Mouse (Mus musculus) bone marrow, adult 2 months (tissue): Measurements from ENCODE around the gene Ccdc106. TPM values are rescaled to one million over a fixed set of nuclear protein-coding genes. Genes with fewer than 3 reads are reported as not detected.

Experiments used
- H3K27ac ChIP-seq: fragments of 200-500 bp; 2 replicates; pipeline ENCODE4 v1.5.1; 2012; ENCODE audit warnings: low read depth, mild to moderate bottlenecking, control low read depth, inconsistent platforms, low read length; ENCODE audit not compliant: control insufficient read depth, poor library complexity, insufficient read depth
- H3K4me1 ChIP-seq: fragments of 200-500 bp; 2 replicates; pipeline ENCODE4 v1.6.1; 2011; ENCODE audit warnings: low read length; ENCODE audit not compliant: control insufficient read depth, insufficient read depth
- H3K4me3 ChIP-seq: fragments of 200-500 bp; replicated peaks from 2 replicates; pipeline ENCODE3; 2011; ENCODE audit warnings: mild to moderate bottlenecking, low read depth, low read length, control low read depth; ENCODE audit not compliant: control insufficient read depth
- CTCF ChIP-seq: fragments of 200-500 bp; IDR thresholded peaks from 2 replicates; pipeline ENCODE4 v1.5.1; 2011; ENCODE audit warnings: low read length, control low read depth; ENCODE audit not compliant: control insufficient read depth, insufficient read depth
- POLR2A ChIP-seq: fragments of 200-500 bp; IDR thresholded peaks from 2 replicates; pipeline ENCODE4 v1.6.1; 2011; ENCODE audit warnings: low read depth, mild to moderate bottlenecking, control low read depth, low read length, borderline replicate concordance; ENCODE audit not compliant: control insufficient read depth
- WGBS: fragments of 180-500 bp; shearing (Covaris S2); methylation state at CpG from one replicate; pipeline ENCODE4 v1.1.7; 2018; 5-methylcytosine and 5-hydroxymethylcytosine counted together
- polyA plus RNA-seq: library from polyadenylated mRNA; stranded (reverse); fragments of >200 nt; gene quantifications from 2 replicates; pipeline ENCODE4 v1.2.4, GENCODE M21; 2011; ENCODE audit warnings: low replicate concordance; ENCODE audit not compliant: missing spikeins, insufficient read depth, insufficient read length

Gene Ccdc106
- polyA plus RNA-seq, result not detected in 2 replicates

- under 1% methylated on average over 49 of the region's 49 CpGs for WGBS
- peak within 1 kb of the TSS; percentile 73 for H3K4me3 ChIP-seq
- TF ChIP-seq CTCF, result no peak
- TF ChIP-seq POLR2A, result peak; percentile 82; the same call in 1 of the 2 replicates
- peak within 1 kb of the TSS; percentile 88 for H3K27ac ChIP-seq
- no peaks in the 10 kb centered on the region; the same call in 1 of the 2 replicates for H3K4me1 ChIP-seq
These were observed at the start of gene Ccdc106, which contains the start of gene Zfp865 for GRCm38 (mm10) chr7:5020000-5020681. Ccdc106 (plus strand) TSS chr7:5020553. Zfp865 (plus strand) TSS chr7:5020376.

DNA sequence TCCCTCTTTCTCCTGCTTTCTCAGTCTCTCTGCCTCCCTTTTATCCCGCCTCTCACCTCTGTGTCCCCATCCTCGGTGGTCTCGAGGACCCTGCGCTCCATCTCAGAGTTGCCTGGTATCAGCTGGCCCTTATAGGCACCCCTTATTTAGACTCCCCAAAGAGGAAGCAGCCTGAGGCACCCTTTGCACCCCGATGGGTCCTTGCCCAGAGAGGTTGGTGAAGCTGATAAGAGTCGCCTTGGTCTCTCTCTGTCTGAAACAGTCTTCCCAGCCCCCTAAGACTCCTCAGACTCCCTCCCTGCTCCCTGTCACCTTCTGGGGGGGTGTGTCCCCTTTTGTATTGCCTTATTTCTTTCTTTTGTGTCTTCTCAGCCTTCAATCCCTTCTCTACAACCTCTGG, 49.3 kb upstream of the Ccdc106 start, which contains the start of gene Sbk3:
Gene Sbk3, minus strand, starts transcription at position 101 of the 400 bp plus-strand sequence.
- Histone ChIP-seq H3K4me1 (no peaks in the 10 kb centered on the region), H3K27ac (no peak within 1 kb of the TSS), H3K4me3 (no peak within 1 kb of the TSS)
- TF ChIP-seq CTCF, result no peak
- TF ChIP-seq POLR2A, result no peak
- WGBS, result 29% methylated on average over 6 of the region's 6 CpGs

DNA sequence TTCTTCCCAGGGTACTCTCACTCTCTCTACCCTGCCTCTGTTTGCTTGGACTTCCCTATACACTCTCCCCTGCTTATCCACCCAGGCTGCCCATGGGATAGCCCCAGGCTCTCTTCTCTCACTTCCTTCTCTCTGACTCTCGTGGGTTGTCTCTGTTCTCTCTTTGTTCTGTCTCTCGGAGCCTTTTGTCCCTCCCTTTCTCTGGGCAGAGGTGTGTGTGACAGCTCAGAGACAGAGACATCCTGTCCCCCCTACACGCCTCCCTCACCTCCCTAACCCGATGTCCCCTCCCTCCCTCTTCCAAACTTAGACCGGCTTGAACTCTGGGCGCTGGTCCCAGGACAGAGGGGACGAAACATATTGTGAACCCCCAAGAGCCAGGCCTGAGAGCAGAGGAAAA, 48.6 kb upstream of the Ccdc106 start:
- 22% methylated on average over 7 of the region's 7 CpGs for WGBS
- no peak overlapping the region for H3K4me3 ChIP-seq
- no peak overlapping the region for H3K27ac ChIP-seq
- H3K4me1 ChIP-seq, result no peaks in the 10 kb centered on the region
- TF ChIP-seq CTCF, result no peak
- TF ChIP-seq POLR2A, result no peak

- TF ChIP-seq POLR2A, result no peak
- TF ChIP-seq CTCF, result no peak
- Histone ChIP-seq H3K4me1 (no peaks in the 10 kb centered on the region), H3K27ac (no peak overlapping the region), H3K4me3 (no peak overlapping the region)
- WGBS, result 45% methylated on average over 18 of the region's 18 CpGs
These were observed 47.9 kb upstream of the Ccdc106 start for GRCm38 (mm10) chr7:4972321-4973047.

GRCm38 (mm10) chr7:4975455-4975854, 44.9 kb upstream of the Ccdc106 start:
- Histone ChIP-seq H3K27ac (no peak overlapping the region), H3K4me1 (no peaks in the 10 kb centered on the region), H3K4me3 (no peak overlapping the region)
- TF ChIP-seq POLR2A (no peak), CTCF (no peak)
- WGBS, result 67% methylated on average over 4 of the region's 4 CpGs

- Histone ChIP-seq H3K4me3 (no peak overlapping the region), H3K27ac (no peak overlapping the region), H3K4me1 (no peaks in the 10 kb centered on the region)
- WGBS, result 88% methylated on average over 7 of the region's 7 CpGs
- no peak for TF ChIP-seq POLR2A
- TF ChIP-seq CTCF, result peak; percentile 15; the same call in 1 of the 2 replicates
These were observed 43.5 kb upstream of the Ccdc106 start for GRCm38 (mm10) chr7:4976832-4977231.

DNA sequence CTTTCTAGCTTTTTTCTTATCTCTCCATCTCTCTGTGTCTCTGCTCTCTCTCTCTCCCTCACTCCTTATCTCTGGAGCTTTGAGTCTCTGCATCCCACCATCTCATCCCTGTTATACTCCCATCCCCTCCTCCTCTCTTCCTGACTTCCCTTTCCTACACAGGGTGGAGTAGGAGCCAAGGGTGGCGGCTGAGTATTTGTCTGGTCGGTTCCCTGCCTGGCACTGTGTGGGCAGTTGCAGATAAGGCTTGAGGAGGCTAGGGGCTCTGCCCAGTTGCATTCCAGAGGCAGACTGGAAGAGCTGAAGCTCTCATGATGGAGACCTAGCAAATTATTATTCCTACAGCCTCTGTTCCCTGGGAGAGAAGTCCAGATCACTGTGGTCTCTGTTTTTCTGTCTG, 32.1 kb upstream of the Ccdc106 start:
- no peak overlapping the region for H3K27ac ChIP-seq
- no peak overlapping the region for H3K4me3 ChIP-seq
- WGBS, result 31% methylated on average over 2 of the region's 2 CpGs
- no peak for TF ChIP-seq POLR2A
- no peak for TF ChIP-seq CTCF
- H3K4me1 ChIP-seq, result no peaks in the 10 kb centered on the region

GRCm38 (mm10) chr7:4993347-4993998, 26.9 kb upstream of the Ccdc106 start:
- TF ChIP-seq CTCF (no peak), POLR2A (no peak)
- H3K27ac ChIP-seq, result no peak overlapping the region; the same call in 1 of the 2 replicates
- H3K4me1 ChIP-seq, result no peaks in the 10 kb centered on the region; the same call in 1 of the 2 replicates
- H3K4me3 ChIP-seq, result no peak overlapping the region
- WGBS, result 95% methylated on average over 55 of the region's 55 CpGs
